Mouse (Mus musculus): ENCODE measurements around the gene Gnao1. TPM values are rescaled to one million over a fixed set of nuclear protein-coding genes. Genes with fewer than 3 reads are reported as not detected.

Gnao1 gene
- polyA plus RNA-seq (2014; fragmentation: Nextera tagmentation; extraction: Ambion mirVana), result 12.0 and 17.4 TPM in 2 replicates

- ATAC-seq (ENCODE audit: insufficient number of reproducible peaks, insufficient read depth, low FRiP score, low read depth), result no peak
- WGBS, result 10% methylated on average over 9 of the region's 9 CpGs
These were observed at the start of gene Gnao1 for GRCm38 (mm10) chr8:93809686-93810027. Gnao1 (plus strand) TSS chr8:93809966.

GRCm38 (mm10) chr8:93777605-93778004, 32.2 kb upstream of the Gnao1 start:
- peak overlapping the region; percentile 51 for H3K4me2 ChIP-seq (ENCODE audit: low read length)
- ATAC-seq (ENCODE audit: insufficient number of reproducible peaks, insufficient read depth, low FRiP score, low read depth), result no peak
- peaks cover 5 to 9% of the 10 kb centered on the region in 2 experiments; a peak in 2 of 4 replicates for H3K4me1 ChIP-seq (ENCODE audit: control insufficient read depth in 2 of 2, insufficient read depth in 2 of 2, low read length in 2 of 2)
- H3K27ac ChIP-seq (replicated peaks in 1 of 2; ENCODE audit: control insufficient read depth in 1 of 2, insufficient read depth in 1 of 2, low read depth in 2 of 2, low read length in 2 of 2), result peak overlapping the region; percentile 60 to 61
- no peaks in the 10 kb centered on the region for H3K27me3 ChIP-seq (ENCODE audit: control insufficient read depth, insufficient read depth, low read length)
- 21% methylated on average over 3 of the region's 3 CpGs for WGBS
- H3K36me3 ChIP-seq (ENCODE audit: control insufficient read depth, insufficient read depth, low read length), result no peaks in the 10 kb centered on the region
- no peaks in the 10 kb centered on the region for H3K9me3 ChIP-seq (ENCODE audit: control insufficient read depth, low read length)
- no peak overlapping the region for H3K9ac ChIP-seq (ENCODE audit: low read length)
- H3K4me3 ChIP-seq (ENCODE audit: control insufficient read depth in 1 of 2, insufficient read depth in 1 of 2, low read depth in 1 of 2, low read length in 2 of 2), result no peak overlapping the region

More at GRCm38 (mm10) chr8:93809686-93810027, at the start of gene Gnao1:
- Histone ChIP-seq H3K4me3 (ENCODE audit: control insufficient read depth in 1 of 2, insufficient read depth in 1 of 2, low read depth in 1 of 2, low read length in 2 of 2) (peak within 1 kb of the TSS; percentile 61 to 70), H3K27ac (replicated peaks in 1 of 2; ENCODE audit: control insufficient read depth in 1 of 2, insufficient read depth in 1 of 2, low read depth in 2 of 2, low read length in 2 of 2) (peak within 1 kb of the TSS; percentile 13 to 52; a peak in 3 of 4 replicates), H3K27me3 (ENCODE audit: control insufficient read depth, insufficient read depth, low read length) (peaks cover 16% of the 10 kb centered on the region), H3K4me2 (ENCODE audit: low read length) (peak within 1 kb of the TSS; percentile 96), H3K36me3 (ENCODE audit: control insufficient read depth, insufficient read depth, low read length) (no peaks in the 10 kb centered on the region), H3K9me3 (ENCODE audit: control insufficient read depth, low read length) (no peaks in the 10 kb centered on the region), H3K9ac (ENCODE audit: low read length) (peak within 1 kb of the TSS; percentile 81), H3K4me1 (ENCODE audit: control insufficient read depth in 2 of 2, insufficient read depth in 2 of 2, low read length in 2 of 2) (peaks cover 8 to 12% of the 10 kb centered on the region in 2 experiments)

DNA sequence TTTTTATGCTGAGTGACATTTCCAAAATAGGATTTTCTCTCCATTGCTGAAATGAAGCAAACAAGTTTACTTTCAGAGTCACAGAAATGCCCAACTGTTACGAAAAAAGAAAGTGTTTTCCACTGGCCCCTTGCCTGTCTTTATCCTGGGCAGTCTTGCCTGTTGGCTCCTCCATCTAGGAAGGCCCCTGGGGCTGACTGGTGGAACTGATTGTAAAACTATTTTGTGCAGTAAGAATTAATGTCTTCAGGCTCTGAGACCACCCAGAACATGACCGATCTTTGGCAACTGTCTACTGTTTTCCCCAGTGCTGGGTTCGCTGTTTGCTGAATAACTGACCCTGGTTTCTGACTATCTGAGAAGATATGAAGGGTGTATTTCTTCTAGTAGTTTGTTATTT, 540 bp upstream of the Gnao1 start:
- no peak overlapping the region for H3K4me2 ChIP-seq (ENCODE audit: low read length)
- peaks cover 16% of the 10 kb centered on the region for H3K27me3 ChIP-seq (ENCODE audit: control insufficient read depth, insufficient read depth, low read length)
- peaks cover 8 to 12% of the 10 kb centered on the region in 2 experiments for H3K4me1 ChIP-seq (ENCODE audit: control insufficient read depth in 2 of 2, insufficient read depth in 2 of 2, low read length in 2 of 2)
- H3K27ac ChIP-seq (replicated peaks in 1 of 2; ENCODE audit: control insufficient read depth in 1 of 2, insufficient read depth in 1 of 2, low read depth in 2 of 2, low read length in 2 of 2), result no peak overlapping the region
- ATAC-seq (ENCODE audit: insufficient number of reproducible peaks, insufficient read depth, low FRiP score, low read depth), result no peak
- whole genome bisulfite sequencing, result 76% methylated on average over 3 of the region's 3 CpGs
- no peaks in the 10 kb centered on the region for H3K36me3 ChIP-seq (ENCODE audit: control insufficient read depth, insufficient read depth, low read length)
- H3K9ac ChIP-seq (ENCODE audit: low read length), result no peak overlapping the region
- no peaks in the 10 kb centered on the region for H3K9me3 ChIP-seq (ENCODE audit: control insufficient read depth, low read length)
- H3K4me3 ChIP-seq (ENCODE audit: control insufficient read depth in 1 of 2, insufficient read depth in 1 of 2, low read depth in 1 of 2, low read length in 2 of 2), result no peak overlapping the region

GRCm38 (mm10) chr8:93810028-93810858, 477 bp downstream of the Gnao1 start:
- Histone ChIP-seq H3K9me3 (ENCODE audit: control insufficient read depth, low read length) (no peaks in the 10 kb centered on the region), H3K4me3 (ENCODE audit: control insufficient read depth in 1 of 2, insufficient read depth in 1 of 2, low read depth in 1 of 2, low read length in 2 of 2) (peak overlapping the region; percentile 61 to 70), H3K9ac (ENCODE audit: low read length) (peak overlapping the region; percentile 81), H3K27ac (replicated peaks in 1 of 2; ENCODE audit: control insufficient read depth in 1 of 2, insufficient read depth in 1 of 2, low read depth in 2 of 2, low read length in 2 of 2) (peak overlapping the region; percentile 13 to 52; a peak in 3 of 4 replicates), H3K4me2 (ENCODE audit: low read length) (peak overlapping the region; percentile 96), H3K36me3 (ENCODE audit: control insufficient read depth, insufficient read depth, low read length) (no peaks in the 10 kb centered on the region), H3K27me3 (ENCODE audit: control insufficient read depth, insufficient read depth, low read length) (peaks cover 16% of the 10 kb centered on the region), H3K4me1 (ENCODE audit: control insufficient read depth in 2 of 2, insufficient read depth in 2 of 2, low read length in 2 of 2) (peaks cover 8 to 12% of the 10 kb centered on the region in 2 experiments)
- peak; percentile 91 for ATAC-seq (ENCODE audit: insufficient number of reproducible peaks, insufficient read depth, low FRiP score, low read depth)
- under 1% methylated on average over 70 of the region's 116 CpGs for WGBS

DNA sequence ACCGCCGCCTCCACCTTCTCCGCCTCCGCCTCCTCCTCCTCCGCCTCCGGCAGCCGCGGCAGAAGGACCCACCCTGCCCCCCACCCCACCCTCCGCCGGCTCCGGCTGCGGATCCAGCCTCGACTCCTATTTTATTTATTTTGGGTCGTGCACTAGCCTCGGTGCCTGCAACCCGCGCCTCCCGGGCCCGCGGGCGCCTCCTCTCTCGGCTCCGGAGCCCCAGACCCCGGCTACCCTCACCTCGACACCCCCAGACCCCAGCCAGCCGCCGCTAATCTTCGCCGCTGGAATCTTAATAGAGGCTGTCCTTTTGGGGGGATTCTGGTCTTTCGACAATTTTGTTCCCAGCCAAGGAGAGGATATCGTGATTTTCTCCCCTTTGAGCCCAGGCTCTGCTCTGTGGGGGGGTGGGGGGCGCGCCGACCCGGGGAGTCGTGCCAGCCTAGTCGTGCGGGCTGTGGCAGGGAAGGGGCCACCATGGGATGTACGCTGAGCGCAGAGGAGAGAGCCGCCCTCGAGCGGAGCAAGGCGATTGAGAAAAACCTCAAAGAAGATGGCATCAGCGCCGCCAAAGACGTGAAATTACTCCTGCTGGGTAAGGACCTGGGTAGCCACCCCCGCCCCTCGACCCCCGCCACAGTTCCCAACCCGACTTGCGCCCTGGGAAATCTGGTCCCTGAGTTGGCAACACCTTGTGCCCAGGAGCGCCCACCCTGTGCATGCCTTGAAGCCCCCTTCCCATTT, 1.3 kb downstream of the Gnao1 start:
- Histone ChIP-seq H3K4me1 (ENCODE audit: control insufficient read depth in 2 of 2, insufficient read depth in 2 of 2, low read length in 2 of 2) (peaks cover 8 to 12% of the 10 kb centered on the region in 2 experiments), H3K9me3 (ENCODE audit: control insufficient read depth, low read length) (no peaks in the 10 kb centered on the region), H3K4me2 (ENCODE audit: low read length) (peak overlapping the region; percentile 96), H3K9ac (ENCODE audit: low read length) (peak overlapping the region; percentile 81), H3K27me3 (ENCODE audit: control insufficient read depth, insufficient read depth, low read length) (peaks cover 16% of the 10 kb centered on the region), H3K27ac (replicated peaks in 1 of 2; ENCODE audit: control insufficient read depth in 1 of 2, insufficient read depth in 1 of 2, low read depth in 2 of 2, low read length in 2 of 2) (peak overlapping the region in 1 of 2 experiments; percentile 52; a peak in 2 of 4 replicates), H3K4me3 (ENCODE audit: control insufficient read depth in 1 of 2, insufficient read depth in 1 of 2, low read depth in 1 of 2, low read length in 2 of 2) (peak overlapping the region; percentile 61 to 70), H3K36me3 (ENCODE audit: control insufficient read depth, insufficient read depth, low read length) (no peaks in the 10 kb centered on the region)
- 1% methylated on average over 43 of the region's 53 CpGs for WGBS
- ATAC-seq (ENCODE audit: insufficient number of reproducible peaks, insufficient read depth, low FRiP score, low read depth), result no peak

- H3K9ac ChIP-seq (ENCODE audit: low read length), result no peak overlapping the region
- H3K36me3 ChIP-seq (ENCODE audit: control insufficient read depth, insufficient read depth, low read length), result no peaks in the 10 kb centered on the region
- peaks cover 8 to 12% of the 10 kb centered on the region in 2 experiments for H3K4me1 ChIP-seq (ENCODE audit: control insufficient read depth in 2 of 2, insufficient read depth in 2 of 2, low read length in 2 of 2)
- WGBS, result 16% methylated on average over 20 of the region's 20 CpGs
- H3K27me3 ChIP-seq (ENCODE audit: control insufficient read depth, insufficient read depth, low read length), result peaks cover 16% of the 10 kb centered on the region
- no peak overlapping the region for H3K27ac ChIP-seq (replicated peaks in 1 of 2; ENCODE audit: control insufficient read depth in 1 of 2, insufficient read depth in 1 of 2, low read depth in 2 of 2, low read length in 2 of 2)
- ATAC-seq (ENCODE audit: insufficient number of reproducible peaks, insufficient read depth, low FRiP score, low read depth), result no peak
- peak overlapping the region; percentile 96 for H3K4me2 ChIP-seq (ENCODE audit: low read length)
- H3K9me3 ChIP-seq (ENCODE audit: control insufficient read depth, low read length), result no peaks in the 10 kb centered on the region
- H3K4me3 ChIP-seq (ENCODE audit: control insufficient read depth in 1 of 2, insufficient read depth in 1 of 2, low read depth in 1 of 2, low read length in 2 of 2), result peak overlapping the region; percentile 61 to 70; a peak in 3 of 4 replicates
These were observed 2.1 kb downstream of the Gnao1 start for GRCm38 (mm10) chr8:93811719-93812475.
